Mouse (Mus musculus): ENCODE data around the gene Acp5. TPM values are rescaled to one million over a fixed set of nuclear protein-coding genes. Genes with fewer than 3 reads are reported as not detected.

Gene Acp5
- polyA plus RNA-seq, 1 experiment from 2014 or later = 38.1 TPM

GRCm38 (mm10) chr9:22121545-22121944 lies 14.0 kb downstream of the Acp5 start:
- Histone ChIP-seq H3K27ac (replicated peaks) (no peak overlapping the region), H3K4me3 (replicated peaks) (no peak overlapping the region), H3K4me2 (replicated peaks) (no peak overlapping the region), H3K9me3 (replicated peaks) (no peaks in the 10 kb centered on the region), H3K36me3 (no peaks in the 10 kb centered on the region), H3K27me3 (no peaks in the 10 kb centered on the region), H3K4me1 (peaks cover 6% of the 10 kb centered on the region; the same call in 1 of the 2 replicates), H3K9ac (no peak overlapping the region)
- no peak for ATAC-seq (ENCODE audit: insufficient number of reproducible peaks, low FRiP score, low TSS enrichment, low read depth)

- H3K4me3 ChIP-seq (replicated peaks) = no peak overlapping the region
- H3K36me3 ChIP-seq = no peaks in the 10 kb centered on the region
- H3K27ac ChIP-seq (replicated peaks) = no peak overlapping the region
- H3K9ac ChIP-seq = no peak overlapping the region
- no peaks in the 10 kb centered on the region for H3K27me3 ChIP-seq
- WGBS = 87% methylated on average over 4 of the region's 4 CpGs
- no peak for ATAC-seq (ENCODE audit: insufficient number of reproducible peaks, low FRiP score, low TSS enrichment, low read depth)
- no peaks in the 10 kb centered on the region for H3K9me3 ChIP-seq (replicated peaks)
- H3K4me2 ChIP-seq (replicated peaks) = no peak overlapping the region
- peaks cover 15% of the 10 kb centered on the region for H3K4me1 ChIP-seq
Observed at GRCm38 (mm10) chr9:22119543-22119942, 16.0 kb downstream of the Acp5 start.

DNA sequence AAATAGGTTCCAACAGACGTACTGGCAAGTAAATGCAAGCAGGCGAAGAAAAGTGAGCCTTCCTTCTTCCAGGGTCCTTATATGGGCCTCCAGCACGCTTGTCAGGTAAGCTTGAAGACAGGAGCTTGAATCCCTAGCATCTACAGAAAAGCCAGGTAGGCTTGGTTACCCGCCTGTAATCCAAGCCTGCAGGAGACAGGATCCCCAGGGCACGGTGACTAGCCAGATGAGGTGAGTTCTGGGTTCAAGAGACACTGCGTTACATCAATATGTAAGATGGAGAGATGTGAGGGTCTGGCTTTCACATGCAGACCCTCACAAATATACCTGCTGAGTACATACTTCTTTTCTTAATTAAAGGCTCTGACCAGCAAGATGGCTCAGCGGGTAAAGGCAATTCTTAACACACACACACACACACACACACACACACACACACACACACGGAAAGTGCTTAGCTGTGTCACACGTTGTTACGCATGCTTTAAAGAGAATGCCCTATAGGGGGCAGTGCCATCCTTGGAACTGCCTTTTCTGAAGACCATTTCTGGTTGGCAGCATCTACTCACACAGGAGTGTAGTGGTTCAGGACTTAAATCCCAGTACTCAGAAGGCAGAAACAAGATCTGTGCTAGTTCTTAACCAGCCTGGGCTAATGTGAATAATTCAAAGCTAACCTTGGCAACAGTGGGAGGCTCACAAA lies 17.6 kb downstream of the Acp5 start:
- 46% methylated on average over 10 of the region's 10 CpGs for WGBS
- Histone ChIP-seq H3K4me1 (peaks cover 15% of the 10 kb centered on the region), H3K4me2 (replicated peaks) (peak overlapping the region; percentile 85), H3K27me3 (no peaks in the 10 kb centered on the region), H3K36me3 (peaks cover 12% of the 10 kb centered on the region), H3K9me3 (replicated peaks) (no peaks in the 10 kb centered on the region), H3K27ac (replicated peaks) (no peak overlapping the region), H3K4me3 (replicated peaks) (peak overlapping the region; percentile 90), H3K9ac (no peak overlapping the region)
- ATAC-seq (ENCODE audit: insufficient number of reproducible peaks, low FRiP score, low TSS enrichment, low read depth) = no peak

DNA sequence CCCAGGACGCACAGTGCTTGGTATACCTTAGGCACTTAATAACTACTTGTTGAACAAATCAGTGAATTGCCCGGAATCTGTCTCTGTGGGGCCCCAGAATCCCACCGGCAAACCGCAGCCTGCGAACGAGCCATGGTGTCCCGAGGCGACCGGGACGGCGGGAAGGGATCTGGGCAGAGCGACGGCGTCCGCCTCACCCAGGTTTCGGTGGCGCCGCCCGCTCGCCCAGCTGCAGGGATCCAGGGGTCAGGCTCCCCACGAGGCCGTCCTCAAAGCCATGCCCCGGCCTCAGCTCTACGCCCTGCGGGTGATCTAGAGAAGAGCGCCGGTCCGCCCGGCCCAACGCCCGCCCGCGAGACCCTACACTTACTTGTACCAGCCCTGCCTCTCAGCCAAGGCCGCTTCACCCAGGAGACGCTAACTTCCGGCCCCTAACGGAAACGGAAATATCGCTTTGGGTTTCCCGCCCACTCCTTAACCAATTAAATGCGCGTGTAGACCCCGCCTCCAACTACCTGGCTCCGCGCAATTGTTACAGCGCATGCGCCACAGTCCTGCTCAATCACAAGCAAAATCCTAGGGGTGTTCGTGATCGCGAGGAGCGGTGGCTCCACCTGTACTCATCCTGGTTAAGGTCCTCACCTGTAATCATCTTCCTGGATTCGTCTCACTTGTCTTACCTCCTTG lies 18.6 kb downstream of the Acp5 start, which contains the start of gene Elof1:
Gene Elof1 (minus strand): TSS at position 433 of the 687 bp plus-strand sequence.
- Histone ChIP-seq H3K9ac (peak within 1 kb of the TSS; percentile 95), H3K4me2 (replicated peaks) (peak within 1 kb of the TSS; percentile 85), H3K36me3 (peaks cover 22% of the 10 kb centered on the region), H3K27ac (replicated peaks) (peak within 1 kb of the TSS; percentile 82), H3K4me1 (peaks cover 15% of the 10 kb centered on the region), H3K4me3 (replicated peaks) (peak within 1 kb of the TSS; percentile 90), H3K9me3 (replicated peaks) (no peaks in the 10 kb centered on the region), H3K27me3 (no peaks in the 10 kb centered on the region)
- ATAC-seq (ENCODE audit: insufficient number of reproducible peaks, low FRiP score, low TSS enrichment, low read depth) = peak; percentile 89
- WGBS = under 1% methylated on average over 52 of the region's 52 CpGs

- Histone ChIP-seq H3K4me1 (peaks cover 15% of the 10 kb centered on the region), H3K27ac (replicated peaks) (peak overlapping the region; percentile 82; the same call in 1 of the 2 replicates), H3K4me3 (replicated peaks) (peak overlapping the region; percentile 90), H3K27me3 (no peaks in the 10 kb centered on the region), H3K36me3 (peaks cover 30% of the 10 kb centered on the region), H3K4me2 (replicated peaks) (peak overlapping the region; percentile 85), H3K9me3 (replicated peaks) (no peaks in the 10 kb centered on the region), H3K9ac (peak overlapping the region; percentile 95)
- WGBS = 35% methylated on average over 15 of the region's 15 CpGs
- ATAC-seq (ENCODE audit: insufficient number of reproducible peaks, low FRiP score, low TSS enrichment, low read depth) = no peak
Observed at GRCm38 (mm10) chr9:22116086-22116485, 19.4 kb downstream of the Acp5 start.

GRCm38 (mm10) chr9:22115635-22116034 lies 19.9 kb downstream of the Acp5 start:
- Histone ChIP-seq H3K4me1 (peaks cover 15% of the 10 kb centered on the region), H3K4me2 (replicated peaks) (peak overlapping the region; percentile 85), H3K36me3 (peaks cover 34% of the 10 kb centered on the region), H3K9ac (peak overlapping the region; percentile 95), H3K4me3 (replicated peaks) (peak overlapping the region; percentile 90), H3K27me3 (no peaks in the 10 kb centered on the region), H3K9me3 (replicated peaks) (no peaks in the 10 kb centered on the region), H3K27ac (replicated peaks) (no peak overlapping the region)
- ATAC-seq (ENCODE audit: insufficient number of reproducible peaks, low FRiP score, low TSS enrichment, low read depth) = no peak
- WGBS = 85% methylated on average over 4 of the region's 4 CpGs

GRCm38 (mm10) chr9:22108194-22108593 lies 27.3 kb downstream of the Acp5 start:
- no peak overlapping the region for H3K4me3 ChIP-seq (replicated peaks)
- H3K4me1 ChIP-seq = no peaks in the 10 kb centered on the region
- no peak overlapping the region for H3K27ac ChIP-seq (replicated peaks)
- no peak overlapping the region for H3K9ac ChIP-seq
- peaks cover 31% of the 10 kb centered on the region for H3K36me3 ChIP-seq
- WGBS = 84% methylated on average over 9 of the region's 9 CpGs
- H3K4me2 ChIP-seq (replicated peaks) = no peak overlapping the region
- no peaks in the 10 kb centered on the region for H3K9me3 ChIP-seq (replicated peaks)
- no peak for ATAC-seq (ENCODE audit: insufficient number of reproducible peaks, low FRiP score, low TSS enrichment, low read depth)
- no peaks in the 10 kb centered on the region for H3K27me3 ChIP-seq

DNA sequence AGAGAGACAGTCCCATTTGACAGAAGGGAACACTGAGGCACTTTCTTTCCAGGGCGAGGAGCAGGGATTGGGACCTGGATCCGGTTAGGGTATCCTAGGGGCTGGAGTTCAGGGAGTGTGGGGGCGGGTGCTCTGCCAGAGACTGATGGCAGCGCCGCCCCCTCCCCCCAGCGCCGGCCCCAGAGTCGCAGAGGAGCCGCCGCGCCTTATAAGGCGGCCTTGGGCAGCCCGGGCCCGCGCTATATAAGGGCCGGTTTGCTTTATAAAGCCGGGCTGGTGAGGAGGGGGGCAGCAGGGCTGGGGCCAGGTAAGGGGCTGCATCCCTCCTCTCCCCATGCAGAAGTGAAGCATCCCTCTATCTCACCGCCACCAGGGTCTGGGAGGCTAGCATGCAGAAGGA lies 35.6 kb downstream of the Acp5 start:
- Histone ChIP-seq H3K4me1 (peaks cover 4% of the 10 kb centered on the region; the same call in 1 of the 2 replicates), H3K27me3 (peaks cover 32% of the 10 kb centered on the region), H3K4me2 (replicated peaks) (peak overlapping the region; percentile 9; the same call in 1 of the 2 replicates), H3K27ac (replicated peaks) (no peak overlapping the region), H3K9me3 (replicated peaks) (no peaks in the 10 kb centered on the region), H3K36me3 (no peaks in the 10 kb centered on the region), H3K9ac (no peak overlapping the region), H3K4me3 (replicated peaks) (0 out of 2 replicates have a peak overlapping the region, but pooled peaks have one; percentile 6)
- 4% methylated on average over 18 of the region's 18 CpGs for WGBS
- ATAC-seq (ENCODE audit: insufficient number of reproducible peaks, low FRiP score, low TSS enrichment, low read depth) = no peak

GRCm38 (mm10) chr9:22098993-22099696 lies 36.4 kb downstream of the Acp5 start, which contains the start of gene Cnn1:
Gene Cnn1, plus strand, starts transcription at chr9:22099216.
- ATAC-seq (ENCODE audit: insufficient number of reproducible peaks, low FRiP score, low TSS enrichment, low read depth) = no peak
- Histone ChIP-seq H3K4me3 (replicated peaks) (0 out of 2 replicates have a peak within 1 kb of the TSS, but pooled peaks have one; percentile 6), H3K4me2 (replicated peaks) (peak within 1 kb of the TSS; percentile 9; the same call in 1 of the 2 replicates), H3K36me3 (no peaks in the 10 kb centered on the region), H3K27ac (replicated peaks) (no peak within 1 kb of the TSS), H3K4me1 (peaks cover 4% of the 10 kb centered on the region; the same call in 1 of the 2 replicates), H3K27me3 (peaks cover 32% of the 10 kb centered on the region), H3K9me3 (replicated peaks) (no peaks in the 10 kb centered on the region), H3K9ac (no peak within 1 kb of the TSS)
- WGBS = 8% methylated on average over 14 of the region's 14 CpGs

GRCm38 (mm10) chr9:22095854-22096307 lies 39.6 kb downstream of the Acp5 start:
- ATAC-seq (ENCODE audit: insufficient number of reproducible peaks, low FRiP score, low TSS enrichment, low read depth) = peak; percentile 45; the same call in 1 of the 2 replicates
- H3K36me3 ChIP-seq = no peaks in the 10 kb centered on the region
- no peak overlapping the region for H3K27ac ChIP-seq (replicated peaks)
- H3K4me2 ChIP-seq (replicated peaks) = peak overlapping the region; percentile 66
- peaks cover 27% of the 10 kb centered on the region for H3K27me3 ChIP-seq
- H3K9ac ChIP-seq = peak overlapping the region; percentile 33; the same call in 1 of the 2 replicates
- under 1% methylated on average over 24 of the region's 24 CpGs for WGBS
- peaks cover 4% of the 10 kb centered on the region; the same call in 1 of the 2 replicates for H3K4me1 ChIP-seq
- H3K9me3 ChIP-seq (replicated peaks) = no peaks in the 10 kb centered on the region
- peak overlapping the region; percentile 37 for H3K4me3 ChIP-seq (replicated peaks)

- no peak overlapping the region for H3K9ac ChIP-seq
- no peaks in the 10 kb centered on the region for H3K36me3 ChIP-seq
- ATAC-seq (ENCODE audit: insufficient number of reproducible peaks, low FRiP score, low TSS enrichment, low read depth) = no peak
- H3K4me3 ChIP-seq (replicated peaks) = no peak overlapping the region
- H3K27me3 ChIP-seq = peaks cover 1% of the 10 kb centered on the region; the same call in 1 of the 2 replicates
- no peak overlapping the region for H3K27ac ChIP-seq (replicated peaks)
- no peaks in the 10 kb centered on the region for H3K9me3 ChIP-seq (replicated peaks)
- no peaks in the 10 kb centered on the region for H3K4me1 ChIP-seq
- H3K4me2 ChIP-seq (replicated peaks) = no peak overlapping the region
- 85% methylated on average over 6 of the region's 6 CpGs for WGBS
Observed at GRCm38 (mm10) chr9:22092746-22093145, 42.8 kb downstream of the Acp5 start.

Measured in embryonic facial prominence, embryonic 15.5 days (tissue).